Mouse (Mus musculus): ENCODE measurements around the gene Mosmo.
"Not testable (repeated sequence)": the region's sequence is repeated elsewhere in the genome, so short reads cannot be mapped to it uniquely, and the experiment has no call there.

Mosmo gene

GRCm38 (mm10) chr7:120703888-120704287 is 26.5 kb downstream of the Mosmo start:
- no peak for DNase-seq

GRCm38 (mm10) chr7:120712071-120712470 is 34.7 kb downstream of the Mosmo start:
- no peak for DNase-seq

GRCm38 (mm10) chr7:120713225-120713624 is 35.8 kb downstream of the Mosmo start:
- no peak for DNase-seq

GRCm38 (mm10) chr7:120713951-120714350 is 36.5 kb downstream of the Mosmo start:
- not testable (repeated sequence) for DNase-seq

GRCm38 (mm10) chr7:120717261-120717660 is 39.8 kb downstream of the Mosmo start:
- DNase-seq, result no peak

GRCm38 (mm10) chr7:120721051-120721450 is 43.6 kb downstream of the Mosmo start:
- DNase-seq, result no peak

- DNase-seq, result no peak
Measured at GRCm38 (mm10) chr7:120721456-120721855, 44.0 kb downstream of the Mosmo start.

GRCm38 (mm10) chr7:120722063-120722462 is 44.6 kb downstream of the Mosmo start:
- DNase-seq, result no peak

GRCm38 (mm10) chr7:120722839-120723278 is 45.4 kb downstream of the Mosmo start:
- no peak for DNase-seq

- peak; percentile 27 to 49 for DNase-seq
Measured at GRCm38 (mm10) chr7:120727581-120727980, 50.2 kb downstream of the Mosmo start.

GRCm38 (mm10) chr7:120729635-120730034 is 52.2 kb downstream of the Mosmo start:
- no peak for DNase-seq

GRCm38 (mm10) chr7:120732906-120733305 is 55.5 kb downstream of the Mosmo start:
- peak; percentile 60 to 67 for DNase-seq

- no peak for DNase-seq
Measured at GRCm38 (mm10) chr7:120739018-120739417, 61.6 kb downstream of the Mosmo start, which contains the start of gene Vwa3a. Gene Vwa3a, plus strand, starts transcription at chr7:120739318.

- DNase-seq, result peak; percentile 27 to 38
Measured at GRCm38 (mm10) chr7:120739558-120740101, 62.2 kb downstream of the Mosmo start.

GRCm38 (mm10) chr7:120743366-120744351 is 66.2 kb downstream of the Mosmo start:
- no peak for DNase-seq

- DNase-seq, result peak in 1 of 2 experiments; percentile 34
Measured at GRCm38 (mm10) chr7:120744606-120745005, 67.2 kb downstream of the Mosmo start.

- no peak for DNase-seq
Measured at GRCm38 (mm10) chr7:120746029-120746428, 68.6 kb downstream of the Mosmo start.

- no peak for DNase-seq
Measured at GRCm38 (mm10) chr7:120746821-120747220, 69.4 kb downstream of the Mosmo start.

GRCm38 (mm10) chr7:120748478-120748877 is 71.1 kb downstream of the Mosmo start:
- no peak for DNase-seq

- no peak for DNase-seq
Measured at GRCm38 (mm10) chr7:120751330-120751729, 73.9 kb downstream of the Mosmo start.

GRCm38 (mm10) chr7:120751906-120752305 is 74.5 kb downstream of the Mosmo start:
- DNase-seq, result no peak

GRCm38 (mm10) chr7:120754671-120755070 is 77.3 kb downstream of the Mosmo start:
- DNase-seq, result peak; percentile 90 to 91

- no peak for DNase-seq
Measured at GRCm38 (mm10) chr7:120767369-120767768, 90.0 kb downstream of the Mosmo start.

GRCm38 (mm10) chr7:120771389-120771788 is 94.0 kb downstream of the Mosmo start:
- DNase-seq, result no peak

Measured in kidney, postnatal 4 days (tissue).